Mouse (Mus musculus) kidney, adult 2 months (tissue): ENCODE results near the gene Ap3b1.

Source experiments
- CTCF ChIP-seq: fragments of 200-500 bp; conservative IDR thresholded peaks from 2 replicates; pipeline ENCODE4 v1.5.1; 2011; ENCODE audit warnings: low read depth, mild to moderate bottlenecking, control low read depth, low read length, moderate library complexity, mixed read lengths; ENCODE audit not compliant: insufficient read depth, insufficient read length
- POLR2A ChIP-seq: fragments of 200-500 bp; IDR thresholded peaks from one replicate; pipeline ENCODE4 v1.6.1; 2011; ENCODE audit warnings: low read depth, low read length, control low read depth

DNA sequence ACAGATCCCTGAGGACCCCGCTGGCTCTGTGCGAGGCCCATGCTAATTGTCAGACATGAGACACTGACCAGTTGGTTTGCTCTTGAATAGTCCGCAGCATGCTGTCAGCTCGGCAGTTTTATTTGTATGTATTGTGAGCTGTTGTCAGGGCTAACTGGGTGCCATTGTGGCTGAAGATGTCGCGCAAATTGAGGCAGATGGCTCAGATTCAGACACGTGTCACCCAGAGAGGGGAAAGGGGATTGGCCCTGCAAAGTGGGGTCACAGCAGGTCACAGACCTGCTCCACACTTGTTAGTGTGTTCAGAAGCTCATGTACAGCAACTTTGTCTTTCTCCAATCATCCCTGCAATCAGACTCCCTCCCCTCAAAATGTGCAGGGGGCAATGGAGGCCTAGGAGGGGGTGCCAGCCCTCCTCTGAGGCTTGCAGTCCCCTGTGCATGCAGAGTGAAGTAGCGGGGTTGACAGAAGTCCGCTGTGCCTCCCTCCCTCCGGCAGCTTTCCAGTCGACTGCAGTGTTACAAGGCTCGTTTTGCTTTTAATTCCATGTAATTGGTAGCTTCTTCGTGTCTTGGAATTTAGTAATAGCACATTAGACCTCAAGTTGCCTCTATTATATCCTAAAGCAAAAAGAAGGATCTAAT lies 205.7 kb downstream of the Ap3b1 start:
- TF ChIP-seq CTCF (no peak), POLR2A (no peak)
